Mouse (Mus musculus): ENCODE data around the gene Pcdh15.

DNA sequence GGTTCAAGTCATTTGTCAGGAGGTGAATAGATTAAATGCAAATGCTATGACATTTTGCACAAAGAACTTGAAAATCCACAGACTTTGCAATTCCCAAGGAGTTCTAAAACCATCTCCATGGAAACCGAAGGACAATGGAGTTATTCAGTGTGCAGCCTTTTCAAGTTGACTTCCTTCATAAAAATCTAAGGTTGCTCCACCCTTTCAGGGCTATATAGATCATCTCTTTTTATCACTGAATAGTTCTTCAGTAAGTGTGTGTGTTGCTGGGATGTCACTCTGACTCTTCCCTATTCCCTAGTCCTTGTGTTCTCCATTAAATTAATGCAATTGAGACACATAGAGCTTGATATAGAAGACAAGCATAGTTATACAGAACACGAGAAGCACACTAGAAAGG lies 1508.5 kb downstream of the Pcdh15 start:
- no peak for TF ChIP-seq POLR2A (IDR thresholded peaks at IDR 0.05; ENCODE audit: extremely low read depth, insufficient read depth, low read length)
- no peak for TF ChIP-seq CTCF (IDR thresholded peaks at IDR 0.05; ENCODE audit: extremely low read depth, insufficient read depth, low read length)
